23 mouse cellular contexts compared by ENCODE assay signal in the genomic region with DNA sequence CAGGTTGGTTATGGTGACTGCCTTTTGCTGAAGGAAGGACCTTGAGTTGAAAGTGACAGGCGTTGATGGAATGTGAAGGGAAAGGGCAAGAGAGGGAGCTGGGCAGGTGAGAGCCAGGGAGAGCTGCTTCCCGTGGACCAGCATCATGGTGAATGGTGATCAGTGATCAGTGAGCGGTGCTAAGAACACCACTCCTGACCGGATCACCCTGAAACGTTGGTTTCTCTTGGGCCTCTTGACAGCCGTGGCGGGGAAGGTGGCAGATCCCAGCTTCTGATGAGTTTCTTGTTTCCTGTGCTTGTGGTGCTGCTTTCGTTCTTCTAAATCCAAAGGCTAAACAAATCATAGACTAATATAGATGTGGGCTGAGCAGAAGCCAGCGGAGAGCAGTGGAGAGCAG.
"Had no signal": no experiment of that assay in that cellular context is flagged by ENCODE, and none has a peak within 500 bp of the region (broad histone marks: within the 10 kb centered on the region; RNA-seq: fewer than 3 reads in every experiment).

No protein-coding gene starts in this region.

- H3K27me3 ChIP-seq: heart, embryonic 12.5 days; kidney, embryonic 15.5 days; limb, embryonic 15.5 days had no signal

- H3K9ac ChIP-seq: heart, embryonic 12.5 days; hindbrain, embryonic 13.5 days; hindbrain, embryonic 15.5 days; kidney, embryonic 15.5 days; limb, embryonic 13.5 days; limb, embryonic 15.5 days; liver, embryonic 12.5 days had no signal

- H3K27ac ChIP-seq: heart, adult 2 months; hindbrain, embryonic 13.5 days; hindbrain, embryonic 15.5 days; hindbrain, postnatal 0 days; kidney, postnatal 0 days; limb, embryonic 13.5 days; limb, embryonic 15.5 days; liver, embryonic 12.5 days had no signal

- H3K4me2 ChIP-seq: hindbrain, embryonic 13.5 days; hindbrain, embryonic 15.5 days; kidney, embryonic 15.5 days; limb, embryonic 13.5 days; limb, embryonic 15.5 days; liver, embryonic 12.5 days had no signal

- ATAC-seq: forebrain, embryonic 16.5 days; hindbrain, postnatal 0 days; intestine, embryonic 16.5 days; liver, embryonic 12.5 days had no signal

- H3K9me3 ChIP-seq: heart, embryonic 12.5 days; hindbrain, embryonic 13.5 days; hindbrain, embryonic 15.5 days; kidney, embryonic 15.5 days; limb, embryonic 13.5 days; limb, embryonic 15.5 days; liver, embryonic 12.5 days had no signal

- H3K4me3 ChIP-seq: heart, adult 2 months; heart, embryonic 12.5 days; hindbrain, embryonic 13.5 days; hindbrain, embryonic 15.5 days; kidney, embryonic 15.5 days; limb, embryonic 13.5 days; limb, embryonic 15.5 days; liver, embryonic 12.5 days had no signal

- H3K36me3 ChIP-seq: hindbrain, embryonic 15.5 days; liver, embryonic 12.5 days had no signal

- DNase-seq: gastrocnemius, postnatal 14 days; heart, adult 2 months; heart, postnatal 10 days; heart, postnatal 36 days; kidney, adult 11 months; kidney, adult 2 months; kidney, adult 9 months; kidney, postnatal 14 days; kidney, postnatal 36 days; layer of hippocampus, adult 9-11 months; layer of hippocampus, postnatal 36 days; left cerebral cortex, postnatal 4 days had no signal

- H3K4me1 ChIP-seq: liver, embryonic 12.5 days had no signal
